Mouse (Mus musculus): ENCODE results near the gene Lcor. TPM values are rescaled to one million over a fixed set of nuclear protein-coding genes. Genes with fewer than 3 reads are reported as not detected.
A peak's percentile ranks its signal among the peaks of the same experiment; 100 is the strongest.

The Lcor gene
- polyA plus RNA-seq (2015; fragmentation: Nextera tagmentation; extraction: Ambion mirVana) = 22.9 and 23.1 TPM in 2 replicates

DNA sequence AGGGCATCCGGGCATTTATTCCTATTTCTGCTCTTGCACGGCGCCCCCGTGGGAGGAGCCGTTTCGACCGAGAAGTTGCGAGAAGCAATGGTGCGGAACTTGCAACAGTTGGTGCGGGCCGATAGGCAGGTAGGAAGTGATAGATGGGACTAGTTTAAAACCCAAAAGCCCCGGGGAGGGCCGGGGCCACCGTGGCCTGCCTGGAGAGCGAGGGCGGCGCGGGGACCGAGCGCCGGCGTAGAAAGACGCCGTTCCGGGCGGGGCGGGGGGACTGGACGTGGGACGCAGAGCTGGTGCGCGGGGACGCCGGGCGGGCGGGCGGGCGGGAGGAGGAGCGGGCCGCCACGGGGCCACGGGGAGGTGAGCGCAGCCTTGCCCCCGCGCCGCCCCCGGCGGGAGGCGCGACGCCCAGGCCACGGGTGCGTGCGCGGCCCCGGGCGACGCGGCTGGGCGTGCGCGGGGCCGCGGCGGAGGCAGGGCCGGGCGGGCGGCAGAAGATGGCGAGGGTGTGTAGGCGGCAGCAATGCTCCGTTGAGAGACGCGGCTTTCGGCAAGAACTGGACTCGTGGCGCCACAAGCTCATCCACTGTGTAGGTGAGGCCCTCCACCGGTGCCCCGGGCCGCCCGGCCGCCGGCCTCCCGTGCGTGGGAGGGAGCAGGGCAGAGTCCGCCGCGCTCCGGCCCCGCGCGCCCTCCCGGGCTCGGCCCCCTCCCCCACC is at the start of gene Lcor:
Gene Lcor, plus strand, starts transcription at position 448 of the 719 bp plus-strand sequence.
- Histone ChIP-seq H3K4me3 (peak within 1 kb of the TSS; percentile 88), H3K4me2 (replicated peaks) (peak within 1 kb of the TSS; percentile 83), H3K9me3 (no peaks in the 10 kb centered on the region), H3K27ac (replicated peaks) (peak within 1 kb of the TSS; percentile 100), H3K36me3 (no peaks in the 10 kb centered on the region), H3K27me3 (no peaks in the 10 kb centered on the region), H3K4me1 (peaks cover 38% of the 10 kb centered on the region), H3K9ac (replicated peaks) (peak within 1 kb of the TSS; percentile 90)
- under 1% methylated on average over 89 of the region's 92 CpGs for WGBS
- peak; percentile 91 for ATAC-seq (replicated peaks)

DNA sequence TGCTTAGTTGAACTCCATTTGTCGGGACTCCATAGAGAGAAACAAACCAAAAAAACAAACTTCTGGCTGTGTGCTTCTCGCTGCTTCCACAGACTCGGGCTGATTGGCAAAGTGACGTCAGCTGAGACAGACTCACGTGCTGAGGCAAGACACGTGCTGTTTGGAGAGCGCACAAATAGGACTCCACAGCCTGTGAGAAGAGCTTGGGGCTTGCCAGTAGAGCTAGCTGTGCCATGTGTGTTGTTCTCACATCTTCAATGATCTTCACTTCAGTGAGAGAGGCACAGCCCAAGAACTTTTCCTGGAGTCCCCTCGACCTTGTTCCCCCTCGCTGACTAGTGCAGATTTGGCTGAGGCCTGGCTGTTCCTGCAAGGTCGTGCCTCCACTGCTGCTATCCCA is 47.1 kb upstream of the Lcor start:
- 87% methylated on average over 10 of the region's 10 CpGs for WGBS
- no peak for ATAC-seq (replicated peaks)
- H3K4me2 ChIP-seq (replicated peaks) = no peak overlapping the region

DNA sequence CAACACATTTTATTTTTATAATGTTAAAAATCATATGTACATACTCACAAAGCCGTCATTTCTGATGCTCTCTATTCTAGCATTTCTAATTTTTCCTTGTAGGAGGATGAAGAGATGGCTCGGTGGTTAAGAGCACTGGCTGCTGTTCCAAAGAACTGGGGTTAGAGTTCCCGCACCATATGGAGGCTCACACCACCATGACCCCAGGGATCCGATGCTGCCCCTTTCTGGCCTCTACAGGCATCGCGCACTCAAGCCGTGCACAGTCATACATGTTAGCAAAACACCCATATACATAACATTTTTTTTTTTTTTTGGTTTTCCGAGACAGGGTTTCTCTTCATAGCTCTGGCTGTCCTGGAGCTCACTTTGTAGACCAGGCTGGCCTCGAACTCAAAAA is 46.0 kb upstream of the Lcor start:
- no peak overlapping the region for H3K9ac ChIP-seq (replicated peaks)
- H3K9me3 ChIP-seq = no peaks in the 10 kb centered on the region
- no peak for ATAC-seq (replicated peaks)
- peaks cover 5% of the 10 kb centered on the region; the same call in 1 of the 2 replicates for H3K27me3 ChIP-seq
- no peak overlapping the region for H3K4me2 ChIP-seq (replicated peaks)
- no peaks in the 10 kb centered on the region for H3K4me1 ChIP-seq
- no peaks in the 10 kb centered on the region for H3K36me3 ChIP-seq
- H3K4me3 ChIP-seq = no peak overlapping the region
- WGBS = 93% methylated on average over 9 of the region's 9 CpGs
- no peak overlapping the region for H3K27ac ChIP-seq (replicated peaks)

More for the DNA sequence above, 47.1 kb upstream of the Lcor start:
- no peaks in the 10 kb centered on the region for H3K36me3 ChIP-seq
- no peaks in the 10 kb centered on the region for H3K27me3 ChIP-seq
- no peaks in the 10 kb centered on the region for H3K4me1 ChIP-seq
- H3K27ac ChIP-seq (replicated peaks) = no peak overlapping the region
- H3K9me3 ChIP-seq = no peaks in the 10 kb centered on the region
- no peak overlapping the region for H3K4me3 ChIP-seq
- no peak overlapping the region for H3K9ac ChIP-seq (replicated peaks)

DNA sequence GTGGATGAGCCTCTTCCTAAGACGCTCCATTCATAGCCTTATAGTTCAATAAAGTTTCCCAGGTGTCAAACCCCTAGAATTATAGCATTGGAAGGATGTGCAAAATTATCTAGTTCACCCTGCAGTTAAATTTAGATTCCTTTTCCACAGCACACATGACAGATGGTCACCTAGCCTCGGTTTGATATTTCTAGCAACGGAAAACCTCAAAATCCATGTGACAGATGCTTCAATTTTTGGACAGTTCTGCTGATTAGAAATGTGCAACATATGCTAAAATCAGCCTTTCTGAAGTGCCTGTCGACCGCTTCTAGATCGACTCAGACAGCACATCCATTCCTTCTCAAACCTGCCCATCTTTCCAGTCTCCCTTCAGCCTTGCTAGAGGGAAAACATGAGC is 43.5 kb upstream of the Lcor start:
- Histone ChIP-seq H3K4me2 (replicated peaks) (no peak overlapping the region), H3K4me3 (no peak overlapping the region), H3K27me3 (peaks cover 11% of the 10 kb centered on the region; the same call in 1 of the 2 replicates), H3K36me3 (no peaks in the 10 kb centered on the region), H3K27ac (replicated peaks) (no peak overlapping the region), H3K9me3 (no peaks in the 10 kb centered on the region), H3K9ac (replicated peaks) (no peak overlapping the region), H3K4me1 (peaks cover 6% of the 10 kb centered on the region; the same call in 1 of the 2 replicates)
- ATAC-seq (replicated peaks) = no peak
- 63% methylated on average over 6 of the region's 6 CpGs for WGBS

DNA sequence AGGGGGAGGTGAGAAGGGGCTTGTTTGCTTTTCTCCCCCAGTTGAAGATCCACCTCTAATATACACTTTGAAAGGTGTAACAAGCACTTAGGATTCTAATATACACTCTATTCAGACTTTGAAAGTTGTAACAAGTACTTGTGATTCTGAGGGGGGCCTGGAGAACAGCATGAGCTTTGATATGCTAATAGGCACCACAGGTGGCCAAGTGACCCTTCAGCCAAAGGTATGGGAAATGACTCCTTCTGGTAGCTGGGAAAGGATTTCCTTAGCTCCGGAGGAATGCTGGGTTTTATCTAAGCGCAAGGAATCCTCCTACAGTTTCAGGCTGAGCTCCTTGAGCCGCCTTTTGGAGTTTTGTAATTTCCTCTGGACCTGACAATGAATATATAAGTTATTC is 41.0 kb upstream of the Lcor start:
- Histone ChIP-seq H3K9me3 (no peaks in the 10 kb centered on the region), H3K36me3 (no peaks in the 10 kb centered on the region), H3K4me3 (no peak overlapping the region), H3K27ac (replicated peaks) (no peak overlapping the region), H3K9ac (replicated peaks) (no peak overlapping the region), H3K4me2 (replicated peaks) (no peak overlapping the region), H3K27me3 (peaks cover 11% of the 10 kb centered on the region; the same call in 1 of the 2 replicates), H3K4me1 (peaks cover 6% of the 10 kb centered on the region; the same call in 1 of the 2 replicates)
- 10% methylated on average over 3 of the region's 3 CpGs for WGBS
- no peak for ATAC-seq (replicated peaks)

DNA sequence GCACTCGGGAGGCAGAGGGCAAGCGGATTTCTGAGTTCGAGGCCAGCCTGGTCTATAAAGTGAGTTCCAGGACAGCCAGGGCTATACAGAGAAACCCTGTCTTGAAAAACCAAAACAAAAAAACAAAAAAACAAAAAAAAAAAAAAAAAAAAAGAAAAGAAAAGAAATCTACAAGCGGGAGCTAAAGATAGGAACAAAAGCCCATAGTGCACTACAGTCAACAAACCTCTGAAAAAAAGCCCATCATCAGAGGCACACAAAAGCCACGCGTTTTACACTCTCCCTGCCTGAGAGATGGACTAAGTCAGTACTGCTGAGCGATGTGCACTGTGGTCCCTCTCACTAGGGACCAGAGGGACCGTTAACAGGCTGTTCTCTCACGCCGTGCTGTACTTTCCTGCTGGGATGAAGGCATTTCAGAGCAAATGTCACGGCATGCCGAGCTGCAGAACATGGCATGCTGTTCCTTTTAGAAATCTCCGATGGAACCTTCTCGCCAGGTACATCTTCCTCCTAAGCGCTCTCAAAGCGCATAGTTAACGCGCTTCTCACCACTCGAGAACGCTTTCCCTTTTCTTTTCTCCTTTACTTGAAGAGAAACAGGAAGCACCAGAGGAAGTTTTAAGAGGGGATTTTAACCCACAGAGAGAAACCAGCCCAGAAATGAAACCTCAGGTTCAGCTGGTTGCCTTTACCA is 40.4 kb upstream of the Lcor start:
- H3K9ac ChIP-seq (replicated peaks) = no peak overlapping the region; the same call in 1 of the 2 replicates

DNA sequence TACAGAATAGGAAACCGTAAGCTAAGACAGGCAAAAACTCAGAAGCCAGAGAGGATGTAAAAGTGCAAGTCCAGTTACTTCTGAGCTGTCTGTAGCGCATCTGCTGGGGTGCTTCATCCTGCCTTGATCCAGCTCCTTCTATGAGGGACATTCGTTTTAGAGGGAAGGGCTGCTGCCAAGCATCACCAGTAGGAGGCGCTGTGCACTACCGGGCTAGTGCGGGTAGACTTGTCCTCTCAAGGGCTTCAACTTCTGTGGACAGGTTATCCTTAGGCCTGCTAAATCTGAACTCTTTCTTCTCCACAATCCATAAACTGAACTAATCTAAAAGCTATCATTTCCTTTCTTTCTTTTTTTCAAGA is 39.8 kb upstream of the Lcor start:
- 23% methylated on average over 6 of the region's 6 CpGs for WGBS
- Histone ChIP-seq H3K9ac (replicated peaks) (no peak overlapping the region), H3K27me3 (peaks cover 11% of the 10 kb centered on the region; the same call in 1 of the 2 replicates), H3K4me2 (replicated peaks) (peak overlapping the region; percentile 39; the same call in 1 of the 2 replicates), H3K27ac (replicated peaks) (no peak overlapping the region), H3K4me1 (peaks cover 6% of the 10 kb centered on the region; the same call in 1 of the 2 replicates), H3K4me3 (peak overlapping the region; percentile 14; the same call in 1 of the 2 replicates), H3K36me3 (no peaks in the 10 kb centered on the region), H3K9me3 (no peaks in the 10 kb centered on the region)
- ATAC-seq (replicated peaks) = no peak

More for the DNA sequence above, 40.4 kb upstream of the Lcor start:
- no peak for ATAC-seq (replicated peaks)
- H3K27me3 ChIP-seq = peaks cover 11% of the 10 kb centered on the region; the same call in 1 of the 2 replicates
- peaks cover 6% of the 10 kb centered on the region; the same call in 1 of the 2 replicates for H3K4me1 ChIP-seq
- peak overlapping the region; percentile 14 for H3K4me3 ChIP-seq
- peak overlapping the region; percentile 39 for H3K4me2 ChIP-seq (replicated peaks)
- no peak overlapping the region for H3K27ac ChIP-seq (replicated peaks)
- H3K9me3 ChIP-seq = no peaks in the 10 kb centered on the region
- 22% methylated on average over 20 of the region's 20 CpGs for WGBS
- H3K36me3 ChIP-seq = no peaks in the 10 kb centered on the region

DNA sequence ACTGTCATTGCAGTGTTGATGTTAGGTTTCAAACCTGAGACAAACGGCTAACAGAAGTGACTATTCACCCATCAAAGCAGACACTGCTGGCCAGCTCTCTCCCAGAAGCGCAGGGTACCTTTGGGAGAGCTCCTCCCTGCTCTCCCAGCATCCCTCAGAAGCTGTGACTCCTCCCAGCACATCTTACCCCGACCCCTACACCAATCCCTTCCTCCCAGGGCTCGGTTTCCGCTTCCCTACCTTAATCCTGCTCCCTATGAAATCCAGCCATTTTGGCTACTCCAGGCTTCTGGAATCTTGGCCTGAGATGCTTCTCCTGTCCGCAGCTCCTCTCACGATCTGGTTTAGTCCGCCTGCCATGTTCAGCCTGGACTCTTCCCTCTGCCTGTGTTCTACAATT is 37.9 kb upstream of the Lcor start:
- Histone ChIP-seq H3K9me3 (no peaks in the 10 kb centered on the region), H3K27me3 (peaks cover 11% of the 10 kb centered on the region; the same call in 1 of the 2 replicates), H3K27ac (replicated peaks) (no peak overlapping the region), H3K9ac (replicated peaks) (no peak overlapping the region), H3K36me3 (no peaks in the 10 kb centered on the region), H3K4me2 (replicated peaks) (no peak overlapping the region), H3K4me3 (no peak overlapping the region), H3K4me1 (peaks cover 6% of the 10 kb centered on the region; the same call in 1 of the 2 replicates)
- no peak for ATAC-seq (replicated peaks)
- 71% methylated on average over 8 of the region's 8 CpGs for WGBS

DNA sequence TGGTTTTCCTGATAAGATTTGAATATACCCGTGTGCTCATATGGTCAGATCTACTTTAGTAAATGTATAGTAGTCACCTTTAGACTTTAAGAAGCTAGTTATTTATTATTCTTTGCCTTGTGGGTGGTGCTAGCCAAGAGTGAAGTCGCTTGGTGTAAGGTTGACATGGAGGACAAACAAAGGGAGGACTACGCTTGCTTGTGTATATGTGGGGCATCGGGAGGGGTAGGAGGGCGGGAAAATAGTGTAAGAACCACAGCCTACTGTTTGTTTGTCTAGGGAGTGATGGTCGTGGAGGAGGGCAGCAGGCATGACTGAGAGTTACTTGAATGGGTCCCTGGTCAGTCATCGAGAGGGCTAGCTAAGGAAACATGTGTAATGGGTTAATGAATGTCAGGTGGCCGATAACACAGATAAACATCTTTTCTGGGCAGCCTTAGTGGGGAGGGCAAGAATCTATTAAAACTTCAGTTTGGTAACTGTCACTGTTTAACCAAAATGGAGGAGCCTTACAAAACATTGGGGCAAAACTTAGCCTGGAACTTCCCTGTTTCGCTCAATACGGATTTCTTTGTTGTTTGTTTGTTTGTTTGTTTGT is 37.3 kb upstream of the Lcor start:
- H3K4me1 ChIP-seq = peaks cover 6% of the 10 kb centered on the region; the same call in 1 of the 2 replicates
- H3K27me3 ChIP-seq = peaks cover 11% of the 10 kb centered on the region; the same call in 1 of the 2 replicates
- 85% methylated on average over 10 of the region's 10 CpGs for WGBS
- no peaks in the 10 kb centered on the region for H3K9me3 ChIP-seq
- no peak overlapping the region for H3K4me2 ChIP-seq (replicated peaks)
- H3K36me3 ChIP-seq = no peaks in the 10 kb centered on the region
- H3K4me3 ChIP-seq = no peak overlapping the region
- no peak overlapping the region for H3K27ac ChIP-seq (replicated peaks)
- no peak overlapping the region for H3K9ac ChIP-seq (replicated peaks)
- ATAC-seq (replicated peaks) = no peak

DNA sequence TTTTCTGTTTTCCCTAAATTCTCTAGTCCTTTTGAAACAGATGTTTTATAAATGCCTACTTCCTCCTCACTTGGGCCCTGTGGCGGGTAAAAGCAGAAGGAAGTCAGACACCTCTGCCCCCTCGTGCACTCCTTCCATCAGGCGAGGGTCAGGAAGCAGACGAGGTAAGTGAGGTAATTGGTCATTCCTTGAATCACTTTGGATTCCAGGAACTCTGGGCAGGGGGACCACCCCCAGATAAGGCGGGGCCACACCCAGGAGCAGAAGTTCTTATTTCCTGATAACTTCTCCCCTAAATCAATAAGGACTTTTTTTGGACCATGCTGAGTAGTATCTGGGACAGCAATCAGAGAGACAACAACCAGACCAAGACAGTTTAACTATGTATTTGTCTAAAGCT is 36.7 kb upstream of the Lcor start:
- Histone ChIP-seq H3K4me1 (peaks cover 6% of the 10 kb centered on the region; the same call in 1 of the 2 replicates), H3K27ac (replicated peaks) (no peak overlapping the region), H3K36me3 (no peaks in the 10 kb centered on the region), H3K9me3 (no peaks in the 10 kb centered on the region), H3K27me3 (peaks cover 11% of the 10 kb centered on the region; the same call in 1 of the 2 replicates), H3K4me2 (replicated peaks) (no peak overlapping the region), H3K9ac (replicated peaks) (no peak overlapping the region), H3K4me3 (no peak overlapping the region)
- 72% methylated on average over 5 of the region's 5 CpGs for WGBS
- ATAC-seq (replicated peaks) = no peak

DNA sequence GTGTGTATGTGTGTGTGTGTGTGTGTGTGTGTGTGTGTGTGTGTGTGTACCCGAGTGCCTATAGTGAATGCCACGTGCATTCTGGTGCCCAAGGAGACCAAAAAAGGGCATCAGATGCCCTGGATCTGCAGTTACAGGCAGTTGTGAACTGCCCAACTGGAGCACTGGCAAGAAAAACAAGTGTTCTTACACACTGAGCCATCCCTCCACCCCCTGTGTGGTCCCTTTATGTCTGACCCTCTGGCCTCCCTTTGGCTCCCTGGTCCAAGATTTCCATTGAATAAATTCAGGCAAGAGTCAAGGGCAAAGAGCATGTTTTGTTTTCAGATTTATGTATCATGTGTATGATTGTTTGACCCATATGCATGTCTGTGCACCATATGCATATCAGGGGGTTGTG is 35.3 kb upstream of the Lcor start:
- WGBS = 82% methylated on average over 2 of the region's 2 CpGs
- no peak for ATAC-seq (replicated peaks)
- 0 out of 2 replicates have a peak, but pooled peaks cover 4% of the 10 kb centered on the region for H3K27me3 ChIP-seq

DNA sequence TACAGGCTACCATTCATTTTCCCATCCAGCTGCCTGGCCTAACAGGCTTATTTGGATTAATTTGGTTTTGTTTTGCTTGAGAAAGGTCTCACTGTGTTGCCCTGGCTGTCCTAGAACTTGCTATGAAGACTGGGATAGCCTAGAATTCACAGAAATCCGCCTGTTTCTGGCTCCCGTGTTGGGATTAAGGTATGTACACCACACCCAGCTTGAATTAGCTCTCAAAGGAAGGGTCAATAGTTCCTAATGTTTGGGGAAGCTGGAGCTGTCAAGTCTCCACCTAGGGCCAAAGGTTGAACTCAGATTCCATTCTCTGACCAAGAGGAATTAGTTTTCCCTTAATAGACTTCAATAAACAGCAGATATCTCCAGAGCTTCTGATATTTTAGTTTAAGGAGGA is 34.7 kb upstream of the Lcor start:
- no peak overlapping the region for H3K4me3 ChIP-seq
- H3K9ac ChIP-seq (replicated peaks) = no peak overlapping the region
- H3K27ac ChIP-seq (replicated peaks) = no peak overlapping the region
- no peaks in the 10 kb centered on the region for H3K9me3 ChIP-seq
- H3K27me3 ChIP-seq = no peaks in the 10 kb centered on the region
- H3K36me3 ChIP-seq = no peaks in the 10 kb centered on the region
- no peaks in the 10 kb centered on the region for H3K4me1 ChIP-seq
- H3K4me2 ChIP-seq (replicated peaks) = no peak overlapping the region
- ATAC-seq (replicated peaks) = no peak
- WGBS = 85% methylated on average over 2 of the region's 2 CpGs

More for the DNA sequence above, 35.3 kb upstream of the Lcor start:
- no peak overlapping the region for H3K4me2 ChIP-seq (replicated peaks)
- H3K4me1 ChIP-seq = peaks cover 4% of the 10 kb centered on the region; the same call in 1 of the 2 replicates
- H3K4me3 ChIP-seq = no peak overlapping the region
- H3K27ac ChIP-seq (replicated peaks) = no peak overlapping the region
- H3K9me3 ChIP-seq = no peaks in the 10 kb centered on the region
- no peak overlapping the region for H3K9ac ChIP-seq (replicated peaks)
- no peaks in the 10 kb centered on the region for H3K36me3 ChIP-seq

Data from forebrain, embryonic 15.5 days (tissue).